Mouse (Mus musculus) neural tube, embryonic 12.5 days (tissue): ENCODE results near the gene Pea15a. TPM values are rescaled to one million over a fixed set of nuclear protein-coding genes. Genes with fewer than 3 reads are reported as not detected.

ENCODE experiments used
- ATAC-seq: fragments of 200-750 bp; cut with Nextera tagmentation; 2 replicates; pipeline ENCODE4 v1.8.0; 2017; ENCODE audit warnings: low read depth, mild to moderate bottlenecking, moderate TSS enrichment, moderate library complexity; ENCODE audit not compliant: low FRiP score
- H3K27ac ChIP-seq: fragments of 300-500 bp; sonication (generic); 2 replicates; pipeline ENCODE4 v1.5.1; 2016
- H3K27me3 ChIP-seq: fragments of 300-500 bp; sonication (generic); replicated peaks from 2 replicates; pipeline ENCODE4 v1.6.1; 2016; ENCODE audit warnings: mild to moderate bottlenecking
- H3K36me3 ChIP-seq: fragments of 300-500 bp; sonication (generic); 2 replicates; pipeline ENCODE4 v1.6.1; 2016; ENCODE audit warnings: mild to moderate bottlenecking
- H3K4me1 ChIP-seq: fragments of 300-500 bp; sonication (generic); 2 replicates; pipeline ENCODE4 v1.6.1; 2016
- H3K4me2 ChIP-seq: fragments of 300-500 bp; sonication (generic); replicated peaks from 2 replicates; pipeline ENCODE4 v1.6.1; 2016; ENCODE audit warnings: mild to moderate bottlenecking
- H3K4me3 ChIP-seq: fragments of 300-500 bp; sonication (generic); 2 replicates; pipeline ENCODE4 v1.5.1; 2016
- H3K9ac ChIP-seq: fragments of 300-500 bp; sonication (generic); 2 replicates; pipeline ENCODE4 v1.6.1; 2016; ENCODE audit warnings: mild to moderate bottlenecking
- H3K9me3 ChIP-seq: fragments of 300-500 bp; sonication (generic); 2 replicates; pipeline ENCODE4 v1.6.1; 2016; ENCODE audit warnings: mild to moderate bottlenecking
- WGBS: fragments of 180-500 bp; shearing (Covaris S2); methylation state at CpG from one replicate; pipeline ENCODE4 v1.1.7; 2016; 5-methylcytosine and 5-hydroxymethylcytosine counted together
- polyA plus RNA-seq: library from polyadenylated mRNA; unstranded; fragments of >200 nt; fragmentation: Nextera tagmentation; extraction: Ambion mirVana; gene quantifications from 2 replicates; pipeline ENCODE4 v1.2.1, GENCODE M21; 2016

The Pea15a gene
- polyA plus RNA-seq, 1 experiment from 2014 or later: 305 TPM

DNA sequence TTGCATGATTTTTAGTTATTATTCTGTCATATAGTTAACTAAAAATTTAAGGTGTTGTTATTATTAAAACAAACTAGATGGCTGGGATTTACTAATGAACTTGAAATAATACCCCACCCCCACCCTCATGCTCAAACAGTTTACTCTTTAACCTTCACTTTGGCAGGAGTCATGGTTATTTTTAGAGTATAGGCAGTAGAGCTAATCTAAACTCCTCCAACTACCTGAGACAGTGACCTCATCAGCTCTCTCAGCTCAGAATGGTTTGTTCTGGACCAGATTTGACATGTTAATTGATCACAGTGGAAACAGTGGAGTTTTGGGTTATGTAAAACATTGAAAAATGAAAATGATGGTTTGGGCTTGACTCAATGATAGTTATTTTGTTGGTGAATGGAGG, 46.1 kb downstream of the Pea15a start:
- ATAC-seq: no peak
- no peak overlapping the region for H3K9ac ChIP-seq

GRCm38 (mm10) chr1:172159970-172160369, 46.6 kb downstream of the Pea15a start:
- Histone ChIP-seq H3K9me3 (no peaks in the 10 kb centered on the region), H3K36me3 (peaks cover 12% of the 10 kb centered on the region), H3K27me3 (no peaks in the 10 kb centered on the region), H3K4me2 (no peak overlapping the region), H3K9ac (no peak overlapping the region), H3K4me3 (no peak overlapping the region), H3K4me1 (no peaks in the 10 kb centered on the region; the same call in 1 of the 2 replicates), H3K27ac (no peak overlapping the region)
- 84% methylated on average over 4 of the region's 4 CpGs for WGBS
- ATAC-seq: no peak

More for the DNA sequence above, 46.1 kb downstream of the Pea15a start:
- Histone ChIP-seq H3K4me1 (no peaks in the 10 kb centered on the region; the same call in 1 of the 2 replicates), H3K9me3 (no peaks in the 10 kb centered on the region), H3K36me3 (peaks cover 12% of the 10 kb centered on the region), H3K27ac (no peak overlapping the region), H3K4me2 (no peak overlapping the region), H3K27me3 (no peaks in the 10 kb centered on the region), H3K4me3 (no peak overlapping the region)

GRCm38 (mm10) chr1:172155518-172155917, 51.1 kb downstream of the Pea15a start:
- Histone ChIP-seq H3K36me3 (peaks cover 50% of the 10 kb centered on the region), H3K4me2 (no peak overlapping the region), H3K4me1 (peaks cover 6% of the 10 kb centered on the region; the same call in 1 of the 2 replicates), H3K27me3 (no peaks in the 10 kb centered on the region), H3K9me3 (no peaks in the 10 kb centered on the region), H3K9ac (no peak overlapping the region), H3K27ac (no peak overlapping the region), H3K4me3 (no peak overlapping the region)
- 95% methylated on average over 3 of the region's 3 CpGs for WGBS
- ATAC-seq: no peak

- Histone ChIP-seq H3K9me3 (no peaks in the 10 kb centered on the region), H3K4me3 (no peak overlapping the region), H3K4me2 (no peak overlapping the region), H3K9ac (no peak overlapping the region), H3K27me3 (no peaks in the 10 kb centered on the region), H3K4me1 (peaks cover 13% of the 10 kb centered on the region; the same call in 1 of the 2 replicates), H3K27ac (no peak overlapping the region), H3K36me3 (peaks cover 50% of the 10 kb centered on the region)
- 91% methylated on average over 3 of the region's 3 CpGs for WGBS
- ATAC-seq: no peak
Observed at GRCm38 (mm10) chr1:172154536-172154935, 52.1 kb downstream of the Pea15a start.

- no peak for ATAC-seq
- Histone ChIP-seq H3K9me3 (no peaks in the 10 kb centered on the region), H3K4me2 (peak overlapping the region; percentile 69), H3K27me3 (no peaks in the 10 kb centered on the region), H3K4me3 (peak overlapping the region; percentile 80), H3K9ac (peak overlapping the region; percentile 98), H3K27ac (no peak overlapping the region), H3K36me3 (peaks cover 30% of the 10 kb centered on the region), H3K4me1 (peaks cover 17% of the 10 kb centered on the region; the same call in 1 of the 2 replicates)
- WGBS: 26% methylated on average over 19 of the region's 19 CpGs
Observed at GRCm38 (mm10) chr1:172148955-172149815, 57.4 kb downstream of the Pea15a start.

DNA sequence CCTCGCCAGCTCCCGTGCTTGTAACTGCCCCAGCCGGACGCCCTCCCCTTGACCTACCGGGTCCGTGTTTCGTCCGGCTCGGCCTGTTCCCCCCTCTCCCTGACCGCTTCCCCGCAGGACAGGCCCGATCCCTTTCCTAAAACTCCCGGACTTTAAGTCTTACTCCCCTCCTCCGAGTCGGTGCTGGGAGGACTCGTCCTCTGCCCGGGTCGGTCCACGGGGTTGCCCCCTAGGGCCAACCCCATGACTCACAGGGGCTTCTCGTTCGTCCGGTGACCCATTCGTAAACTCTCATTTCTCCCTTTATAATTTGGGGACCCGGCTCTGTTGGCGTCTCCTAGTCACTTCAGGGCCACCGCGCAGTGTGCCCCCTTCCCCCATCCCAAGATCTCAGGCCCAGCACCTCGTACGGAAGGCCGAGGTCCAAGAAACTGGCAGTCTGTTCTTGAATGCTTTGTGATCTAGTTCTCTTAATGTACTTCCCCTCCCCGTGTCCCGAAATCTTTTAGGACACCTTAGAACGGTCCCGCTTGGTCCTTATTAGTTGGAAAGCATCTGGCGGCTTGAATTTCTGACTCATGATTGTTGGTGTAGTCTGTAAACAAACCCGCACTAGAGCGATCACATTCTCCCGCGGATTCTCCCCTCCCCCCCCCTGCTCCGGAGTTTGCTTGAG, 58.2 kb downstream of the Pea15a start:
- H3K4me2 ChIP-seq: peak overlapping the region; percentile 69
- H3K9ac ChIP-seq: peak overlapping the region; percentile 98
- peak overlapping the region; percentile 71 for H3K27ac ChIP-seq
- peak; percentile 68 for ATAC-seq
- peak overlapping the region; percentile 80 for H3K4me3 ChIP-seq
- H3K9me3 ChIP-seq: no peaks in the 10 kb centered on the region
- H3K4me1 ChIP-seq: peaks cover 17% of the 10 kb centered on the region; the same call in 1 of the 2 replicates
- peaks cover 24% of the 10 kb centered on the region for H3K36me3 ChIP-seq
- H3K27me3 ChIP-seq: no peaks in the 10 kb centered on the region
- under 1% methylated on average over 40 of the region's 40 CpGs for WGBS

GRCm38 (mm10) chr1:172147835-172148278, 58.7 kb downstream of the Pea15a start, which contains the start of gene Dcaf8:
Gene Dcaf8 (plus strand): TSS chr1:172148084.
- peak within 1 kb of the TSS; percentile 98 for H3K9ac ChIP-seq
- H3K4me3 ChIP-seq: peak within 1 kb of the TSS; percentile 80
- H3K27me3 ChIP-seq: no peaks in the 10 kb centered on the region
- peak; percentile 99 for ATAC-seq
- H3K4me2 ChIP-seq: peak within 1 kb of the TSS; percentile 69
- 0% methylated on average over 42 of the region's 42 CpGs for WGBS
- H3K4me1 ChIP-seq: peaks cover 17% of the 10 kb centered on the region; the same call in 1 of the 2 replicates
- H3K27ac ChIP-seq: peak within 1 kb of the TSS; percentile 71
- H3K9me3 ChIP-seq: no peaks in the 10 kb centered on the region
- H3K36me3 ChIP-seq: peaks cover 18% of the 10 kb centered on the region

Other genes with a start within 250 kb of the Pea15a start
- gene Vangl2, start 178.4 kb downstream of the Pea15a start, polyA plus RNA-seq: 66.0 and 69.7 TPM in 2 replicates
- 18.2 and 21.7 TPM in 2 replicates for gene Nhlh1, start 149.2 kb downstream of the Pea15a start, polyA plus RNA-seq
- gene Copa, start 124.3 kb downstream of the Pea15a start, polyA plus RNA-seq: 216 and 227 TPM in 2 replicates
- gene Ncstn, start 124.0 kb downstream of the Pea15a start, polyA plus RNA-seq: 132 and 137 TPM in 2 replicates
- gene Pex19, start 80.0 kb downstream of the Pea15a start, polyA plus RNA-seq: 191 TPM in 2 replicates
- 127 and 128 TPM in 2 replicates for gene Dcaf8, start 58.7 kb downstream of the Pea15a start, polyA plus RNA-seq
- 2.1 TPM in 2 replicates for gene Casq1, start 13.1 kb upstream of the Pea15a start, polyA plus RNA-seq
- not detected in 2 replicates for gene Atp1a4, start 51.6 kb upstream of the Pea15a start, polyA plus RNA-seq
- gene Igsf8, start 54.8 kb upstream of the Pea15a start, polyA plus RNA-seq: 165 and 171 TPM in 2 replicates
- gene Atp1a2, start 91.3 kb upstream of the Pea15a start, polyA plus RNA-seq: 14.5 and 14.9 TPM in 2 replicates
- 1.4 and 1.6 TPM in 2 replicates for gene Kcnj9, start 122.5 kb upstream of the Pea15a start, polyA plus RNA-seq
- 0.96 and 1.3 TPM in 2 replicates for gene Kcnj10, start 134.4 kb upstream of the Pea15a start, polyA plus RNA-seq
- 8.3 and 9.4 TPM in 2 replicates for gene Pigm, start 169.7 kb upstream of the Pea15a start, polyA plus RNA-seq